Mouse (Mus musculus) gastrocnemius, adult 8-10 months (tissue): ENCODE results near the gene Dph2. TPM values are rescaled to one million over a fixed set of nuclear protein-coding genes. Genes with fewer than 3 reads are reported as not detected.
A peak's percentile ranks its signal among the peaks of the same experiment; 100 is the strongest.

Experiments
- DNase-seq, 2 experiments: peaks; one replicate each; pipeline ENCODE4 v3.0.0; 2022; ENCODE audit warnings: low spot score in 2 of 2
- total RNA-seq, 4 experiments: library from RNA; stranded (reverse); gene quantifications; 2 replicates each; pipeline ENCODE4 v1.2.4; 2022

Dph2 gene
- total RNA-seq, 4 experiments from 2014 or later: 1.7 to 3.1 (median 2.5) TPM

DNA sequence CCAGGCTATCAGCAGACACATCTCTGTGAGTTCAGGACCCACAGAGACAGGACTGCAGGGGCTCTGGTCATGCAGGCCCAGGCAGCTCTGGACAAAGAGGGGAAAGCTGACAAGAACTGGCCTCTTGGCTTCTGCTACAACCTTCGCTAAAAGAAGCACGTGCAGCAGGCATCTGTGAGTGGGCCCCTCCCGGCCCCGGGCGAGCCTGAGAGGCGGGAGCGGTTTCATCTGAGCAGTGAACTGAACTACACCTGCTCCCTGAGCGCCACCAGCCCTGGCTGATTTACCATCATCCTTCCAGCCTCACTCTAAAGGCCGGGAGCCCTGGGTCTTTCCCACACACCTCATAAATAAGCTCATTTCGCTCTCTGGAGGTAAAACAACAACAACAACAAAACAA is 13.5 kb downstream of the Dph2 start:
- DNase-seq: no peak

DNA sequence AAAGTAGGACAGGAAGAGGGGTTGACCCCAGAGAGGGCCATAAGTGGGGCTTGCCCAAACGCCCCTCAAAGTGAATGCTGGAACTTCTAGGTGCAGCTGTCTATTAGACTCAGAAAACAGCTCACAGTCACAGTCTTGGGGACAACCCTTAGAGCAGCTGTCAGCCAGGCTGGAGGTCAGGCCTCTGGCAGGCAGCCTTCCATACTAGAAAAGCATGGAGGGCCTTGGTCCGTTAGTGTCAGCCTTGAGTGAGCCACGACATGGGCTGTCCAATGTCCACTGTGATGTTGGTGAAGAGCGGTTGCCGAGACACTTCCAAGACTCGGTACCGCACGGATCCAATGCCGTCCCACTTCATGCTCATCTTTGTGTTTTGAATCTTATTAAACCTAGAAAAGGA is 18.2 kb downstream of the Dph2 start:
- DNase-seq: no peak

DNA sequence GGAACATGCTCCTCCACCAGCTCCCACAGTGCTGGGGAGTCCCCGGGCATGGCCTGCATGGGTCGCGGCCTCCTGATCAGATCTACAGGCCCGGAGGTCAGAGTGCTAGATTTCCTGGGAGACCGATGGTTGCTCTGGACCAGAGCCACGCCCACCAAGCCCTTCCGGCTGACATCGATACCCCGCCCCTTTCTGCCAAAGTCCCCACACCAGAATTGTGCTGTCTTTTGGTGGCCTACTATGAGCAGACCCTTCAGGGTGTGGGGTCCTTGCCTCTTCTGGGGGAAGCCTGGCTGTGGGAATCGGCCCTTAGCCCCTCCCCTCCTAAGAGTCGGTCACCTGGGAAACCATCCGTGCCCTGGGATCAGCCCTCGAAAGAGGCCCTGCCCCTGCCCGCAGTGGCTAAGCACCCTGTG is 19.4 kb downstream of the Dph2 start, which contains the start of gene Ccdc24:
Gene Ccdc24 (minus strand): TSS at position 87 of the 416 bp plus-strand sequence.
- no peak for DNase-seq

DNA sequence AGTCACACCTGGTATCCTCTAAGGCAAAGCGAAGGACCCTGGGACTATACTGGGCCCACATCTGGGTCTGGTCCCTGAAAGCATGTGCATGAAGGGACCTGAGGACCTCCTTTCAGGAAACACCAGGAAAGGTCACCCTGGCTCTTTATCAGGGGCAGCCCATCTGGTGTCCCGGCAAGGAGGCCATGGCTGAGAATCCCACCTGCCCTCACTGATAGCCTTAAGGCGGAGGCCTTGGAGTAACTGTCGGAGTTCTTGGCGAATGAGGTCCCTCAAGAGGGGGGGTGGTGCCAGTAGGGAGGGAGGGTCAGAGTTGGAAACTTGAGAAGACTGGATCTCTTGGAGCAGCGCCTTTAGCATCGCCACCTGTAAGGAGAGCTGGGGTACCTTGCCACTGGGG is 20.0 kb downstream of the Dph2 start:
- no peak for DNase-seq

DNA sequence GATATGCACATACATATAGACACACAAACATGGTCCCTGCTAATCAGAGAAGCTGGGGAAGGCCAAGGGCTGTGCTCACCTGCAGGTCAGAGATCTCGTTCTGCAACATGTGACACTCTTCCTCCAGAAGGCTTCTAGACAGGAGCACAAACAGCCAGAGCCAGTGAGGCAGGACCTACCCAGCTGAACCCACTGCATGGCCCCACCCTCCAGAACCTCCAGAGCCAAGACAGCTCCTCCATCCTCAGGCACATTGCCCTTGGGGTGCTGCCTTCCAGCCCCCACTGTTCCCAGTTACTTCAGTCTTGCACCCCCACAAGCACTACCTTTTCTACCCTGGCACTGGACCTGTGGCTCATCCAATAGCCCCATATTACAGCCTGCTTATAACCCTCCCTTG is 21.4 kb downstream of the Dph2 start:
- DNase-seq: no peak

DNA sequence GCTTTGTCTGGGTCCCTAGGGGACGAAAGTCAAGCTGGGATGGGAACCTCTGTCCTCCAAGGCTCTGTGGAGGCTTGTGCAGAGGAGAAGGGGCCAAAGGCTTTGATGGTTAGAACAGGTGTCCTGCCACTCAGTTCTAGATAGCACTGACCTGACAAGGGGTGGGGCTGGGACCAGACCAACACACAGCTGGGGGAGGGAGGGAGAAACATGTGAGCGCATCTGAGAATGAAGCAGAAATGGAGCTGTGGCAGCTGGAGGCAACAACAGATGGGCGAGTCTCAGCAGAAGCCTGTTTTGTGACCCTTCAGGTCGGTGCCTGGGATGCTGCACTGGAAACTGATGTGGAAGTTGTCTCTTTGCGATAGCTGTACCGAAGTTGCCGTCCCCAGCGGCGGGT is 22.5 kb downstream of the Dph2 start:
- DNase-seq: no peak

DNA sequence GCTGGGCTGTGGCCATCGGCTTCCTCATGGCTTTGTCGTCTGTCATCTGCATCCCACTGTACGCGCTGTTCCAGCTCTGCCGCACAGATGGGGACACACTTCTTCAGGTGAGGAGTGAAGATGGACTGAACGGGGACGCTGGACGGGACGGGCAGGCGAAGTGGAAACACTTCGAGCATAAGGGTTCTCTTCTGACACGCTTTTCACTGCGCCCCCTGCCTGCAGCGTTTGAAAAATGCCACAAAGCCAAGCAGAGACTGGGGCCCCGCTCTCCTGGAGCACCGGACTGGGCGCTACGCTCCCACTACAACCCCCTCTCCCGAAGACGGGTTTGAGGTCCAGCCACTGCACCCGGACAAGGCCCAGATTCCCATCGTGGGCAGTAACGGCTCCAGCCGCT is 24.0 kb downstream of the Dph2 start:
- no peak for DNase-seq

DNA sequence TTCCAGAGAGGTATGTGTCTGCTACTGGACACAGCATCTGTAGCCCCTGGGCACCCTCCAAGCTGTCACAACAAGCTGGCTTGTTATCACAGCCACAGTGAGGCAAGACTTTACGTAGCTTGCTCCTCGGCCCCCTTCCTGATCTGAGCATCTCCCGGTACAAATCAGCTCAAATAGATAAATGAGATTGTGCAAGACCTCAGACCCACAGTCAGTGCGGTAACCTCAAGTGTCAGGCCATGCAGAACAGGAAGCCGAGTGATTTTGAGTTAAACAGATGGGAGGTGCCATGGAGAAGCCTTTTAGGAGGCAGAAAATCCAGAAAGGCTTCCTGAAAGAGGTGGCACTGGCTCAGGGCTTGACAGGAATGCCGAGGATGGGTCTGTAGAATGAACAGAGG is 24.8 kb downstream of the Dph2 start:
- no peak for DNase-seq

DNA sequence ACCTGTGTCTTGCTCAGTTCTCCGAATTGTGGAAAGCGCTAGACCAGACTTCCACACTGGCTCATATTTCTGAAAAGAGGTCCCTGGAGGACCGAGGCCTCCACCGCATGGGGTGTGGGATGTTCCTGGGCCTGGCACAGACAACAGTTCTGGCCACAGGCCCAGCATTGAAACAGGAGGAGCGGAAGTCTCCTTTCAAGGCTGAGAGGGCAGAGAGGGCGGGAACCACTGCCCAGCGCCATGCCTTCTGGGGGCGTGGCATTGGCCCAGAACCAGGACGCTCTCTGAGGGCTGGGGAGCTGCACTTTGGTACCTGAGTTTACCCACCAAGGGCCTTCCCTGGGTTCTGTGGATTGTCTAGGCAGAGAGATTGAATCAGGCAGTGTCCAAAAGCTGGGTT is 25.7 kb downstream of the Dph2 start:
- peak; percentile 71 to 86 for DNase-seq

DNA sequence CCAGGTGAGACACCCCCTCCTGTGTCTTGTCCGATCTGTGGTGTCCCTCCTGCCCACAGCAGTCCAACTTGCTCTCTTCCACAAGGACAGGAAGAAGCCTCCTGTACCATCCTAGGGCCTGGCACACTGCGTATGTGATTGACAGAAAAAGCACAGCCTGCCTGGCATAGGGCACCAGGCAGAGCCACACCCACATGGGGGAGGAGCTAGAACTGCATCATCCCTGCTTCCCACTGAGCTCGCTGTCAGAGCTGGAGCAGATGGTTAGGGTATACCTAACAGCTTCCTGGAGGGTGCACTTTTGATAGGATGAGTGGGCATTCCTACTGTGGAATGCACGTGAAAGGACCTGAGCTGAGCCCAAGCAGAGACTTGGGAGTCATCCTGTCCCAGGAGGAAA is 29.0 kb downstream of the Dph2 start:
- DNase-seq: no peak

DNA sequence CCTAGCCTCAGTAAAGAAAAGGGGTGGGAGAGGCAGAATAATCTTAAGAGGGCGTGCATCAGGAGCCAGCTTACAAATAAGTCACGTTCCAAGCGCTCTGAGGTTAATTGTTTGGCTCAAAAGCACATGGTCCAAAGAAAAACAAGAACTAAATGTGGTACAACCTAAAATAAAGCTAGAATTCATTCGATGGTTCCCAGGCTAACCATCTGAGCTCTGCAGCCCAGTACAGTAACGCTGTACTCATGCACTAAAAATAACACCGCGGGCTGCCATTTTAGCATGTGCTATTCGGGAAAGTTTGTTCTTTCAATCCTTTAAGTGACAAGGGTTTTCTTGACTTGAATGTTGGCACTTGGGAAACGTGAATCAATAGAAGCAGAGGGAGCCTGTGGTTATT is 31.3 kb downstream of the Dph2 start:
- no peak for DNase-seq

DNA sequence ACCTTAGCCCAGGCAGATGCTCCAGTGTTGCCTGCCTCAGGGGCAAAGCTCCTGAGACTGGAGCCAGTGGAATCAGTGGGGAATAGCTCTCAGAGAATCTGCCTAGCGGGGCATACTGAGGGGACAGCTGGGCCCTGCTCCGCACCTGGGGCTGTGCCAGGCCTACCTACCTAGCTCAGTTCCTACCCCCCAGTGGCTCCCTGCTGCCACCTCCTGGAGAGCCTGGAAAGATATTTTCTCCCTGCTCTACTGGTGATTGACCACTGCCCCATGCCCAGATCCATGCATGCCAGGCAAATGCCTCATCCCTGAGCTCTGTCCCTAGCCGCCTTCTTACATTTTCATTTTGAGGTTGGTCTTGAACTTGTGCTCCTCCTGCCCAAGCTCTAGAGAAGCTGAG is 33.0 kb downstream of the Dph2 start:
- DNase-seq: peak; percentile 40 to 68

DNA sequence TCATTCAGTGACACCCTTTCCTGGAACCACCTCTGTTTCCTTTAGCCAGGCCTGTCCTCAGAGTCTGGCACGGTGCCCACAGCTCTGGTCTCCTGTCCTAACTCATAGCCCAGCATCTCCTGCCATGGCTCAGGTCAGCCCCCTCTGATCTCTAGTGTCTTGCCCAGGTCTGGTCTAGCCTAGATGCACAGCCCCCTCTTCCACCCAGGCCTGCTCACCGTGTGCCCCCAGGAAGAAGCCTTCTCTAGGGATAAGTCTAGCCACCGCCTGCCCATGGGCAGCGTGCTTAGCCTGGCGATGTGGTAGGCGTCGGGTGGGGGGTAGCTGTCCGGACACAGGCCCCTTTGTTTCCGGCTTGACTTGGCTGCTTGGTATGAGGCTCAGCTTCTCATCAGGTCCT is 36.7 kb downstream of the Dph2 start:
- no peak for DNase-seq

DNA sequence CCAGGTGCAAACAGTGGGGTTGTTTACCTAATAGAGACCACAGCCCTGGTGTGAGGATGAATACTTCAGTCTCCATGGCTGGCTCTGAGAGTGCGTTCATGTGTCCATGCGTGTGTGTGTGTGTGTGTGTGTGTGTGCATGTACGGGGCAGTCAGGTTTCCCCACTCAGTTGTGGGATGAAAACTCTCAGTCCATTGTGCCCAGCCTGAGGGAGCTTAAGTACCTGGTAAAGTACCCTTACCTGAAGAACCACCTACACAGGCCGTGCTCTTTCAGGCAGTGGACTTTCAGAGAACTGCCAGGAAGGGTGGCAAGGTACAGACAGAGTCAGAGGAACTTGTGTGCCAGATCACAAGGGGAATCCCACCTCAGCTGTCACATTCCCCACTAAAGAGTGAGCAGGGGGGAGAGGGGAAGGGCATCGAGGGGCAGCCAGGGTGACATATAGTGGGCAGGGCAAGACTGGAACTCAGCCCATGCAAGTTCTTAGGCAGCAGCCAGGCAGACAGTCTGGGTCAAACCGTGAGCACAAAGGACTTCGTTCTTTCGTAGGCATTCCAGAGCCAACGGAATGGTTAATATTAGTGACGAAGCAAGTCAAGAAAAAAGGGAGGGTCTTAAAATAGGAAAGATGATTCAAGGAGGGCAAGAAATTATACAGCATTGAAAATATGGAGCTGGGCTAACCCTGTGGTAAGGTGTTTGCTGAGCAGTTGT is 39.5 kb downstream of the Dph2 start:
- DNase-seq: no peak

DNA sequence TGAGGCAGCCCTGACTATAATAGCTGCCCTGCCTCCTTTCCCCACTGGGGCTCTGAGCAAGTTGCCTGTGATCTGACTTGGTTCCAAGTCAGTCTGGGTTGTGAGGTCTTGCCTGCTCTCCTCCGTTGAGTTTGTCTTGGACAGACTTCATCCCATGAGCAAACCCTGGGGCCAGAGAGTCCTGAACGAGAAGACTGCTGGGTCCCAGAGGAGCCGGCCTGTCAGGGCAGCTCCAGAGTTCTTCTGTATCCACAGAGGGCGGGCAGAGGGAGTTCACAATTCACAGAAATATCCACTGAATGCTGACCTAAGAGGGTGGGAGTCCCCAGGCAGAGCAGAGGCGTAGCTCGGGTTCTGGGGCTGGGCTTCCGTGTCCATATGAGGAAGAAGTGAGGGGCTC is 41.0 kb downstream of the Dph2 start:
- no peak for DNase-seq

DNA sequence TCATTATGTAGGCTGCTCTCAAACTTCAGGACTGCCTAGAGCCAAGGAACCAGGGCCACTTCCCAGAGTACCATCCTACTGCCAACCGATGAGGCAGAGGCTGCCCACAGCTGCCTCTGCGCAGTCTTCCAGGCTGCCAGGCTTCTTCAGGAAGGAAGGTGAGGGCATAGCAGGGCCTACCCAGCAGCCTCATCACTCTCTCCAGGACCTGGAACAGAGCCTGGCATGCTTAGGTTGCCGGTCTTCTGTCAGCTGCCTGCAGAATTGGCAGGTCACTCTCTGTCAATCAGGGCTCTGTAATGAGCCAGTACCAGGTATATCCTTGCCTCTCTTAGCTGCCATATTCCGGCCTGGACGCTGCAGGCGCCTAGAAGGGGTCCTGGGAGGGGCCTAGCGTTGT is 41.7 kb downstream of the Dph2 start:
- DNase-seq: peak in 1 of 2 experiments; percentile 73

DNA sequence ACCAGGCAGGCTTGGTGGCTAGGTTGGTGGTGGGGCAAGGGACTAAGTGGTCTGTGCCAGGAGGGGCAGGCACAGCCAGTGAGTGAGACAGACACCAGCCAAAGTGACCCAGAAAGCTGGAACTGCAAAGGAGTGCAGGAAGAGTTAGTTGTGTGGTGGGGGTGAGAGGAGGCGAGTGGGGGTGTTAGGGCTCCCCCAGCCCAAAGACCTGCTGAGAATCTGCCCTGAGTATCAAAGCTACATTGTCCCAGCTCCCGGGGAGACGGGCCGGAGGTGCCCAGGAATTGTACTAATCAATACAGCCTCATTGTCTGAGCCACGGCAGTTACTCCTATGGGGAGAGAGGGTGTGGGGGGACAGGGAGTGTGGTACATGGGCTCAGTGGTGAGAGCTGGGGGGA is 42.3 kb downstream of the Dph2 start:
- no peak for DNase-seq

DNA sequence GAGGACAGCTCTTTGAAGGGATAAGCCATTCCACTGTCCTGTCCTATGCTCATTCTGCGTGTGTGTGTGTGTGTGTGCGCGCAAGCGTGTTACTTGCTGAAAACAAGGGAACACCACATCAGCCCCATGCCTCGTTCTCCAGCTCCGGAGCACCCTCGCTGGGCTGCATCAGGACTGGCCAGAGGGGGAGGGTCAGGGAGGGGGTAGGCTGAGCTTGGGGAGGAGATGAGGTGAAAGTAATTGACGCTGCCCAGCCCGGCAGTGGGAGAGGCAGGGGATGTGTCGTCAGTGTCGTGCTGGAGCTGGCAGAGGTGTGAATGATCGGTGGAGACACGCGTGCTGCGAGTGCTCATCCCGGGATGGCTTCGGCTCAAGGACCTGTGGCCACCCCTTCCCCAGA is 42.8 kb downstream of the Dph2 start:
- DNase-seq: no peak

DNA sequence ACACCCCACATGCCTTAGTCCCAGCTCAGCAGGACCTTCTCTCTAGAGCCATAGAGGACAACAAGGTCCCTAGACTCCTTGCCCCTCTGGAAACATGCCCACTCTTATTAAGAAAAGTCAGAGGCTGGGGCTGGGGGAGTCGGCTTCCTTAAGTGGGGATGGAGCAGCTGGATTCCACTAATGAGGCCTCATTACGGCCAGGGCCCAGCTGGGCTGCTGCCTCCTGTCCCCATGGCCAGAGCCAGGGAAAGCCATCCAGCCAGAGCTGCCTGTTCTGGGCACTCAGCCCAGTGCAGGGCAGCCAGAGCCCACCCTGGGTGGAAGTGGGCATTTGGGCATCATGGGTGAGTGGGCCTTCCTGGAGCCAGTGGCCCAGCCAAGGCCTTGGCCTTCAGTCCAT is 44.8 kb downstream of the Dph2 start:
- no peak for DNase-seq

DNA sequence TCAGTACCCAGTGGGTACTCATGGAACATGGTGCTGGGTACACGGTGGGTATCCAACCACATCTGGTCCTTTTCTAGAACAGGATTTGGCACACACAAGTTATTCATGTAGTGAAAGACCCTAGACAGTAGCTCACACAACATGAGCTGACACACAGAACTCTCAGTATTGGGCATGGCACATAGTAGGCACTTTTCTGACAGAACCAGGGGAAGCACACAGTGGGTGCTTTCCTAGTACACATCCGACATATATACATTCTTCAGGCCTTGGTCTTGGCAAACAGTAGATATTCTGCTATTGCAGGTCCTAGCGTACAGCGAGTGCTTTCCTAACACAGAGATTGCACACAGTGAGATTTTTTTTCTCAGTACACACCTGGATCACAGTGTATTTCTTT is 45.6 kb downstream of the Dph2 start:
- DNase-seq: no peak

DNA sequence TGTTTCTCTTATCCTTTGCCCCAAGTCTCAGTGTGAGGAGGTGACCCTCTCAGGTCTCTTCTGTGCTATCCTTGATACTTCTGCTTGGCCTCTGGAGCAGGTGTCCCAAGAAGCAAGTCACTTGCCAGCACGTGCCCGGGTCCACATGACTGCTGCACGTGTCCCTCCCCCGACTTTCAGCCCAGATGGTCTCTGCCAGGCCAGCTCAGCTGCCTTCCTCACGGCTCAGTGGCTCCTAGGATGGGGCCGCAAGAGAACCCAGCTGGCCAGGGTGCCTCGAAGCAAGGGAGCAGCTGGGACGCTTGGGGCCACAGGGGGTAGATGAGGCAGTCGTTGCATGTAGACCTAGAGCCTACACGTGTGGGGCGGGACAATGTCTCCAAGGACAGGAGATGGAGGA is 46.5 kb downstream of the Dph2 start:
- DNase-seq: no peak

DNA sequence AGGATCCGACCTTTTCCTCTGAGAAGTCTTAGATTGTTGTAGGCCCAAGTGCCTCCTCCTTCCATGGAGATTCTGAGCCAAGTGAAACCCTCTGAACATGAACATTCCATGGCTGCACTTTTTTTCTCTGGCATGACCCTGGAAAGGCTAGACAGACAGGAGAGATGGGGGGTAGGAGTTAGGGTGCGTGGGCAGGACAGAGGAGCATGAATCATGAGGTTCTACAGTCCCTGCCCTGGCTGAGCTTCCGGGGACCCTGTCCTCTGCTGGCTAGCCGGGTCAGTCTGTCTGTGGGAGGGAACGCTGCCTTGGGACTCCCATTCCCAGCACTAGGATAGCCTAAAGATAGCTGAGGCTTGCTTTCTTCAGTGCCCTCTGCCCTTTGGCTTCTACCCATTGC is 47.4 kb downstream of the Dph2 start:
- DNase-seq: no peak

DNA sequence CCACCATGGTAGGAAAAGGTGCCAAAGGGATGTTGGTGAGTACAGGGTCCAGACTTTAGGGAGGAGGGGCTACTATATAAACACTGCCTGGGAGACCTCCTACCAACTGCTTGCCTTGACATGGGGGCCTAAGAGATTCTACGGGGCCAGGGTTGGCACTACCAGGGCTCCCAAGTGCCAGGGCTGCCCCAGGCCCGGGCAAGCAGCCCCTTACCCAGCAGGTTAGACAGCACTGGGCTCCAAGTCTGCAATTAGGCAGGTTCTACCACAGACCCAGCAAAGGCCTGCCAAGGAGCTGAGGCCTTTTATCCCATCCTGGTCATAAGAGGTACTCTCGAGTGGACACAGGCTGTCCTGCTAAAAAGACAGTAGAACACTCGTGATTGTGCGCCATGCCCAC is 48.7 kb downstream of the Dph2 start:
- no peak for DNase-seq

DNA sequence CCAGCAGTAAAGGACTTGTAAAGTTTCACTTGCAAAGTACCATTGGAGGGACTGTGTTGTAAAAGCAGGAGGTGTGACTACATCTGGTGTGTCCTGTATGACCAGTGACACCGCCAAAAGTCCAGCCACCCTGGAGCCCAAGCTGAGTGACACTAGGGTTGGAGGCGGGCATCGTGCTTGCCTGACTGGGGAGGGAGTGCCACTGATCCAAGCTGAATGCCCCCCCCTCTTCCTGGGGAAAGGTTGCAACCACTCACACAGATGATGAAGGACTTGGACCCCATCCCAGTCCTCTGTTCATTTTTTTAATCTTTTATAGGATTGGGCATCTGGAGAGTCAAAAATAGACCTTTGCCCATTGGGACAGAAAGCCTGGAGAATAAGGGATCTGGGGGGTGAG is 50.3 kb downstream of the Dph2 start:
- no peak for DNase-seq
